Mouse (Mus musculus): Measurements from ENCODE around the gene Nme1. TPM values are rescaled to one million over a fixed set of nuclear protein-coding genes. Genes with fewer than 3 reads are reported as not detected.
"Not testable (repeated sequence)": the region's sequence is repeated elsewhere in the genome, so short reads cannot be mapped to it uniquely, and the experiment has no call there.

The Nme1 gene
- polyA plus RNA-seq, 1 experiment from 2014 or later: 172 TPM

DNA sequence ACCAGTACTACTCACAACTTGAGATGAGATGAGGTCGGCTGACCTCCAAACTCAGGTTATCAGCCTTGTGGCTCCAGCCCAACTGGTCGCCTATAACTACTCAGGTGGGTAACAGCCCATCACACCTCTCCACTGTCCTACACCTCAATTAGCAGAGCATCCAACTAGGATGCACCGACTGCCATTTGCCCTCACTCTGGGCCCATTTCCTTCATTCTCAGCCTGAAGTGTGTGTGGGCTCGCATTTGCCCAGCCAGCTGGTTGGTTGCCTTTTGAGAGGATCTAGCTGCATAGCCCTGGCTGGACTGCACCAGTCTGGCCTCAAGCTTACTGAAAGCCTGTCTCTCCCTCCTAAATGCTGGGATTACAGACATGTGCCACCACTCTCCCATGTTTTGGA, 10.6 kb downstream of the Nme1 start:
- Histone ChIP-seq H3K9me3 (replicated peaks) (no peaks in the 10 kb centered on the region), H3K36me3 (peaks cover 67% of the 10 kb centered on the region), H3K9ac (no peak overlapping the region), H3K4me2 (no peak overlapping the region), H3K4me1 (peaks cover 30% of the 10 kb centered on the region), H3K4me3 (replicated peaks) (no peak overlapping the region), H3K27me3 (no peaks in the 10 kb centered on the region), H3K27ac (no peak overlapping the region)
- no peak for ATAC-seq (replicated peaks; ENCODE audit: low FRiP score)
- WGBS: 65% methylated on average over 4 of the region's 4 CpGs

DNA sequence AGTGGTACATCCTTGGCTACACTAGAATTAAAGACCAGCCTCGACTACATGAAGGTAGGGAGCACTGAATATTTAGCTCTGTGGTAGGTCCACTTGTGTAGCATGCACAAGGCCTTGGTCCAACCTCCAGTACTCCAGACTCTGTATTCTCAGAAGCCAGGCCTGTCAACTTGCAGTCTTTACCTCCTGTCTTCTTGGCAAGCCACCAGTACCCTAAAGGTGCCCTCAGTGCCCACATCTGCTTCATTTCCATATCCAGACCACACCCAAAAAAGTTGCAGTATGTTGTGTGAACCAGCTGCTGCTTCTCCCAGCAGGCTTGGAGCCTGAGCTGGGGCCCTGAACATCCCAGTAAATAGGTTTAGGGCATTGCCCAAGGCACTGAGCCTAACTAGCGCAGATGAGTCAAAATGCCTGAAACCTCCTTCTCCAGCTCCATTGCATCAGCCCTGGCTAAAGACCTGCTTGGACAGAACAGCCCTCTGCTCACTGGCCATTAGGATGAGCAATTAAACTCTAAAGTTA, 11.2 kb downstream of the Nme1 start:
- H3K36me3 ChIP-seq: peaks cover 66% of the 10 kb centered on the region
- ATAC-seq (replicated peaks; ENCODE audit: low FRiP score): no peak
- H3K27ac ChIP-seq: no peak overlapping the region
- no peak overlapping the region for H3K9ac ChIP-seq
- H3K9me3 ChIP-seq (replicated peaks): no peaks in the 10 kb centered on the region
- H3K4me3 ChIP-seq (replicated peaks): no peak overlapping the region
- no peak overlapping the region for H3K4me2 ChIP-seq
- peaks cover 37% of the 10 kb centered on the region for H3K4me1 ChIP-seq
- no peaks in the 10 kb centered on the region for H3K27me3 ChIP-seq
- 85% methylated on average over 2 of the region's 2 CpGs for WGBS

DNA sequence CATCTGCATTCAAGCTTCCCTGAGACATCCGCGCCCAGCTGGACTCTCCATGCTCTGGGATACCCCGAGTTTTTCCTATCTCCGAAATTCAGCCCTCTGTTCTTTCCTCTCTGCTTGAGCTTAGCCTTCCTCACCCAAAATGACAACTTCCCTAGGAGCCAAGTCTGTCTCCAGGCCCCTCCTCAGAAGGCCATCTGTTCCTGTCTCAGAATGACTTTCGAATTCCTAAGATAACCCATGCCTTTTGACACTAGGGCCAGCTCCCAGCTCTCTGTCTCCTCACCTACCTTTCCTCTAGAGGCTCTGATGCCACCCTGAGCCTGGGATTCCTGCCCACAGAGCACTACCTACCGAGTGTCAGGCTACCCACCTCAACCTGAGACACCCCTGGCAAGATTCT, 12.2 kb downstream of the Nme1 start, which contains the start of gene Nme2:
Gene Nme2, minus strand, starts transcription at position 101 of the 400 bp plus-strand sequence.
- peak within 1 kb of the TSS; percentile 87 for H3K4me2 ChIP-seq
- H3K27me3 ChIP-seq: no peaks in the 10 kb centered on the region
- WGBS: under 1% methylated on average over 6 of the region's 6 CpGs
- H3K9ac ChIP-seq: peak within 1 kb of the TSS; percentile 71
- H3K36me3 ChIP-seq: peaks cover 68% of the 10 kb centered on the region
- H3K4me1 ChIP-seq: peaks cover 40% of the 10 kb centered on the region
- H3K9me3 ChIP-seq (replicated peaks): no peaks in the 10 kb centered on the region
- peak within 1 kb of the TSS; percentile 95 for H3K27ac ChIP-seq
- ATAC-seq (replicated peaks; ENCODE audit: low FRiP score): peak; percentile 17; the same call in 1 of the 2 replicates
- H3K4me3 ChIP-seq (replicated peaks): peak within 1 kb of the TSS; percentile 72

DNA sequence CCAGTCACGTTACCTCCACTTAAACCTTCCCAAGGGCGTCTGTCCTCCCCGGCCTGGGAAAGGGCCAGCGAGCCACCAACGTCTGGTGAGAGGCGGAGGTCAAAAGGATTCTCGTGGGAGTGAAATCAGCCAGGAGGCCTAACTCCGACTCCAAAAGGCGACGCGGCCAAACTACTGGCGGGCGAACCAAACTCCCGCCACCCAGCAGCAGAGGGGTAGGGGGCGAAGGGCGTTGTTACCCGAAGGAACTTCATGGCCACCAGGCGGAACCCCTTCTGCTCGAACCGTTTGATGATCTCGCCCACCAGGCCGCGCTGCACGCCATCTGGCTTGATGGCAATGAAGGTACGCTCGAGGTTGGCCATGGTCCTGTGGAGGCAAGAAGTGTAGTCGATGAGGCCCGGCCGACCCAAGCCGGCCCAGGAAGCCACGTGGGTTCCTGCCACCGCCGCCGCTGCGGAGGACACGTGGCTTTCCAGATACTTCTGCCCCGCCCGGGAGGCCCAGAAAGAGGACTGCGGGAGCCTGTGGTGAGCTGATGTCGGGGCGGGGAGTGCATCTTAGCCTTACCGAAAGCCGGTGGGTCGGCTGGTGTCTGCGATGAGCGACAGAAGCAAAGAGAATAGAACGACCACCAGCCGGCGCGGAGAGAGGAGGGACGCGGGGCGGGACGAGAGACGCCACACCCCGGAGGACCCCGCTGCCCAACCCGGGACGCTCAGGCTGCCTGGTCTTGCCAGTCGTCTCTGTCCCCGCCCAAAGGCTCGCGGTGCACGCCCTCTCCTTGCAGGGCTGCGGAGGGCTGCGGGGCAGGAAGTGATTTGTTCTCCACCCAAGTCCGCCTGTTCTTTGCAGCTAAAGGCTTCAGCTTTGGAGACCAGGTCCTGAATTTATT, 12.8 kb downstream of the Nme1 start:
- WGBS: under 1% methylated on average over 67 of the region's 67 CpGs
- Histone ChIP-seq H3K4me1 (peaks cover 40% of the 10 kb centered on the region), H3K27ac (peak overlapping the region; percentile 95), H3K4me3 (replicated peaks) (peak overlapping the region; percentile 72), H3K27me3 (no peaks in the 10 kb centered on the region), H3K4me2 (peak overlapping the region; percentile 87), H3K9me3 (replicated peaks) (no peaks in the 10 kb centered on the region), H3K9ac (peak overlapping the region; percentile 71), H3K36me3 (peaks cover 68% of the 10 kb centered on the region)
- peak; percentile 98 for ATAC-seq (replicated peaks; ENCODE audit: low FRiP score)

DNA sequence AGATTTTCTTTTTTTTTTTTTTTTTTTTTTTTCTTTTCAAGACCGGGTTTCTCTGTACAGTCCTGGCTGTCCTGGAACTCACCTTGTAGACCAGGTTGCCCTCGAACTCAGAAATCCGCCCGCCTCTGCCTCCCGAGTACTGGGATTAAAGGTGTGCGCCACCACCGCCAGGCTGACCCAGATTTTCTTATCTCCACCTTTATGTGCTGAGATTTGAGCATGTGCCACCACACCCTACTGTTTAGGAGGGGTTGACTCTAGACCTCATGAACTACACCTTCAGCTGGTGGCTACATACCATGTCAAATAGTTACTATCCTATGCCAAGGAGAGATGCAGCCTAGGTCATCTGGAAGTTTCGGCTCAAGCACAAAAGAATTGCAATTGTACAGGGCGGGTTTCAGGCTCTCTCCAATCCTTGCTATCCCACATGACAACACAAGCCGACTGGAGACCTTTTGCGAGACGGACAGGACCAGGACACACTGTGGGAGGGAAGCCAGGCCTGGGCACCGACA, 13.5 kb downstream of the Nme1 start:
- Histone ChIP-seq H3K36me3 (peaks cover 68% of the 10 kb centered on the region), H3K27me3 (no peaks in the 10 kb centered on the region)
- 38% methylated on average over 13 of the region's 13 CpGs for WGBS

DNA sequence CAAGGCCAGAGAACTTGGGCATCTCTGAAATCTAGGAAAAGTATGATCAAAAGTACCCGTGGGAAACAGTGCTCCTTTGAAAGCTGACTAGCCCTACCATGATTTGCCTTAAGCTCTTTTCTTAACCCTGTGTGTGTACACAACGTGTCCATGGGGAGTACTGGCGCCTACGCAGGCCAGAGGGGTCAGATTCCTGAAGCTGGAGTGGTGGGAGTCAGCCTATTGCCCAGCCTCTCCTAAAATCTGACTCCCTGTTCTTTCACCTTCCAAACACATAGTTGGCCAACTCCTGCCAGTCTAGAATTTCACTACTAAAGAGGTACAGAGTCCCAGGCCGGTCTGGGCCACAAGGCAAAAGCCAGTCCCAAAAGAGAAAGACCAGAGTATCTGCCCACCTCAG, 15.9 kb downstream of the Nme1 start:
- Histone ChIP-seq H3K4me3 (replicated peaks) (peak overlapping the region; percentile 5; the same call in 1 of the 2 replicates), H3K4me2 (peak overlapping the region; percentile 35), H3K9me3 (replicated peaks) (no peaks in the 10 kb centered on the region), H3K27me3 (no peaks in the 10 kb centered on the region), H3K9ac (no peak overlapping the region), H3K36me3 (peaks cover 64% of the 10 kb centered on the region), H3K27ac (peak overlapping the region; percentile 37; the same call in 1 of the 2 replicates), H3K4me1 (peaks cover 41% of the 10 kb centered on the region)
- ATAC-seq (replicated peaks; ENCODE audit: low FRiP score): no peak
- WGBS: 35% methylated on average over 5 of the region's 5 CpGs

More for the DNA sequence above, 13.5 kb downstream of the Nme1 start:
- peaks cover 40% of the 10 kb centered on the region for H3K4me1 ChIP-seq
- H3K4me2 ChIP-seq: peak overlapping the region; percentile 87
- ATAC-seq (replicated peaks; ENCODE audit: low FRiP score): no peak
- peak overlapping the region; percentile 72 for H3K4me3 ChIP-seq (replicated peaks)
- H3K9ac ChIP-seq: peak overlapping the region; percentile 71
- peak overlapping the region; percentile 95 for H3K27ac ChIP-seq
- no peaks in the 10 kb centered on the region for H3K9me3 ChIP-seq (replicated peaks)

DNA sequence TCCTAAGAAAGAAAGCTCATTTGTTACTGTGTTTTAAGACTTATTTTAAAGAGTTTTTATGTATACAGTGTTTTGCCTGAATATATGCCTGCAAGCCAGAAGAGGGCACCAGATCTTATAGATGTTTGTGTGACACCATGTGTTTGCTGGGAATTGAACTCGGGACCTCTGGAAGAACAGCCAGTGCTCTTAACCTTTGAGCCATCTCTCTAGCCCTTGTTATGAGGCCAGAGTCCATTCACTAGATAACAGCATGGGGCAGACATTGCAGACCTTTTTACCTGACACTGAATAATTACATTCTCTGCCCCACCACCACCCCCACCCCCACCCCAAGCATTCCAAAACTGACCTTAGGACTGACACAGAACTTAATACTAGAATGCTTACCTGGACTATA, 18.3 kb downstream of the Nme1 start:
- peaks cover 63% of the 10 kb centered on the region for H3K36me3 ChIP-seq
- no peak overlapping the region for H3K9ac ChIP-seq
- H3K27ac ChIP-seq: no peak overlapping the region
- H3K4me3 ChIP-seq (replicated peaks): no peak overlapping the region
- ATAC-seq (replicated peaks; ENCODE audit: low FRiP score): no peak
- H3K27me3 ChIP-seq: no peaks in the 10 kb centered on the region
- no peak overlapping the region for H3K4me2 ChIP-seq
- 97% methylated on average over 1 of the region's 1 CpGs for WGBS
- H3K9me3 ChIP-seq (replicated peaks): no peaks in the 10 kb centered on the region
- H3K4me1 ChIP-seq: peaks cover 35% of the 10 kb centered on the region

DNA sequence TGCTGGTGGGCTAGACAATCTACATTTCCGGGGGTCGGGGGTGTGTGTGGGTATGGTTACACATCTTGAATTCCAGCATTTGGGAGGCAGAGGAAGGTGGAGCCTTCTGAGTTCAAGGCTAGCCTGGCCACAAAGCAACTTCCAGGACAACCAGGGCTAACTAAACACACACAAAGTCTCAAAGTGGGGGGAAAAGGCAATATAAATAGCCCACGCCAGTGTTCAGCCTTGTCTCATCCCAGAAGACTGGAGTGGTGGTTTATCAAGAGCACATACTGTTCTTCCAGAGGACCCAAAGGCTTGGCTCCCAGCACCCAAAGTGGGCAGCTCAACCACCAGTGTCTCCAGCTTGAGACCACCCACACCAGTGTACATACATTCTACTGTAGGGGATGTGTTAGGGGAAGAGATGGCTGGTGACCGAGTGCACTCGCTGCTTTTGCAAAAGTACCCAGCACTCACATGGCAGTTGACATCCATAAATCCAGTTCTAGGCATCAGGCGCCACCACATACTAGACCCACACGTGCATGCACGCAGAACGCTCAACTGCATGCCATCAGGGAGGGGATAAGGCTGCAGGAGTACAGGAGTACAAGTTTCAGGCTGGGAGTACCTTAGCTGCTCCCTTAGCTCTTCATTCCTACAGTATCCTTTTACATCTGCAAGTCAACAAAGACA, 19.3 kb downstream of the Nme1 start:
- no peak overlapping the region for H3K27ac ChIP-seq
- peaks cover 28% of the 10 kb centered on the region for H3K4me1 ChIP-seq
- no peak for ATAC-seq (replicated peaks; ENCODE audit: low FRiP score)
- H3K4me2 ChIP-seq: no peak overlapping the region
- peaks cover 62% of the 10 kb centered on the region for H3K36me3 ChIP-seq
- H3K9ac ChIP-seq: no peak overlapping the region
- H3K4me3 ChIP-seq (replicated peaks): no peak overlapping the region
- 82% methylated on average over 9 of the region's 9 CpGs for WGBS
- no peaks in the 10 kb centered on the region for H3K27me3 ChIP-seq
- H3K9me3 ChIP-seq (replicated peaks): no peaks in the 10 kb centered on the region

DNA sequence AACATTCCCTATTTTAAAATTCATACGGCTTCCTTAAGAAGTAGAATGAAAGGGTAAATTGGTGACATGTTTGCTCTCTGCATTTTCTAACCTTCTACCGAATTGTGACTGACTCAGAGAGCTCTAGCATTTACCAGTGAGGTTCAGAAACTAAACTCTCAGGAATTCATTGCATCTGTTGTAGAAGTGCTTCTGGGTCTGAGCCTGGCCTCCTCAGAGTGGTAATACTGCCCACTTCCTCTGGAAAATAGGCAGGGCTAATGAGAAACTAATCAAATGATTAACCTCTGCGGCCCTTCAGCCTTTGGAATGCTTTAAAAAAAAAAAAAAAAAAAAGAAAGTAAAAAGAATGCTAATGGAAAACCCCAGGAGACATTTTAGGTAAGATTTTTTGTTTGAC, 23.3 kb downstream of the Nme1 start:
- ATAC-seq (replicated peaks; ENCODE audit: low FRiP score): no peak
- Histone ChIP-seq H3K9ac (no peak overlapping the region), H3K27ac (no peak overlapping the region), H3K36me3 (peaks cover 40% of the 10 kb centered on the region), H3K4me3 (replicated peaks) (no peak overlapping the region), H3K9me3 (replicated peaks) (no peaks in the 10 kb centered on the region), H3K27me3 (no peaks in the 10 kb centered on the region), H3K4me1 (0 out of 2 replicates have a peak, but pooled peaks cover 5% of the 10 kb centered on the region), H3K4me2 (no peak overlapping the region)
- WGBS: 60% methylated on average over 3 of the region's 3 CpGs

DNA sequence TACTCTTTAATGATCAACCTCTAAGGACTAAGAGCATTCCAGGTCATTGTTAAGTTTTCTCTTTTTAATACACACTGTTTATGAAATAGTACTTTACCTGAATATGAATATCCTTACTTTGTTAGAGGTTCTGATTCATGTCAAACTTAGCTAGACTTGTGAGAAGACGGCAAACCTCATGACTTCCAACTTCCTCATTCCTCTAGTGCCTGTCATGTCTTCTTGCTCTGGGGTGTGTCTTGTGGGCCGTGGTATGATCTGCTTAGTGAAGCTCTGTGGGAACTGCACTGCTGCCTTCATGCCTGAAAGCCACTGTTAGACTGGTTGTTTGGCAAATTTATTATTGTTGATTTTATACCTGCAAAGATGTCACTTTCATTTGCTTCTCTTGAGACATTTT, 27.4 kb downstream of the Nme1 start:
- no peaks in the 10 kb centered on the region for H3K27me3 ChIP-seq
- H3K4me2 ChIP-seq: no peak overlapping the region
- WGBS: 83% methylated on average over 2 of the region's 2 CpGs
- H3K4me1 ChIP-seq: no peaks in the 10 kb centered on the region
- no peak overlapping the region for H3K9ac ChIP-seq
- H3K36me3 ChIP-seq: peaks cover 54% of the 10 kb centered on the region
- no peak overlapping the region for H3K4me3 ChIP-seq (replicated peaks)
- H3K27ac ChIP-seq: no peak overlapping the region
- no peaks in the 10 kb centered on the region for H3K9me3 ChIP-seq (replicated peaks)
- no peak for ATAC-seq (replicated peaks; ENCODE audit: low FRiP score)

DNA sequence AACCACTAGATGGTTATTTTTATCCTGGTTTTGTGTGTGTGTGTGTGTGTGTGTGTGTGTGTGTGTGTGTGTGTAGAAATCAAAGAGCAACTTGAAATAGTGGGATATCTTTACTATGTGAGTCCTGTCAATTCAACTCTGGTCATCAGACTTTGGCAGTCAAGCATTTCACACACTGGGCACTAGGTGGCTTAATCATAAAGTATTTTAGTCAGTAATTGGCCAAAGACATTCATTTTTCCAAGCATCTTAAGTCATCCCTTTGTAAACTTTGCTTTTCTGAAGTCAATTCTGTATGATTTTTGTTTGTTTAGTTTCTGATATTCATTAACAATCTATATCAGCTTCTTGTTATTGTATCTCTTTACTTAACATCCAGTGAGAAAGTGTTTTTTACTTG, 39.2 kb downstream of the Nme1 start:
- H3K36me3 ChIP-seq: peaks cover 82% of the 10 kb centered on the region

DNA sequence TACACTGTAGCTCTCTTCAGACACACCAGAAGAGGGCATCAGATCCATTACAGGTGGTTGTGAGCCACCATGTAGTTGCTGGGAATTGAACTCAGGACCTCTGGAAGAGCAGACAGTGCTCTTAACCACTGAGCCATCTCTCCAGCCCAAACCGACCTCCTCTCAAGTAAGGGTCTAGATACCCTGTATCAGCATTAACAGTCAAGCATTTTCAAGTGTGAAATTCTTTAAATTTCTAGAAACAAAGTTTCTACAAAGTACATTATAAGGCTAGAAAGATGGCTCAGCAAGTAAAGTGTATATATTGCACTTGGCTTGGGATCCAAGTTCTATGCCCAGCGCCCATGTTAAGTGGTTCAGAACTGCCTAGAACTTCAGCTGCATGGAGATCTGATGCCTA, 53.3 kb downstream of the Nme1 start:
- not testable (repeated sequence) for H3K4me3 ChIP-seq (replicated peaks); H3K9ac ChIP-seq; H3K4me1 ChIP-seq; ATAC-seq (replicated peaks; ENCODE audit: low FRiP score); H3K4me2 ChIP-seq; H3K27me3 ChIP-seq; H3K27ac ChIP-seq; H3K9me3 ChIP-seq (replicated peaks)
- peaks cover 86% of the 10 kb centered on the region for H3K36me3 ChIP-seq
- 91% methylated on average over 2 of the region's 2 CpGs for WGBS

More for the DNA sequence above, 39.2 kb downstream of the Nme1 start:
- H3K27ac ChIP-seq: no peak overlapping the region
- no peak for ATAC-seq (replicated peaks; ENCODE audit: low FRiP score)
- H3K9me3 ChIP-seq (replicated peaks): no peaks in the 10 kb centered on the region
- no peak overlapping the region for H3K4me2 ChIP-seq
- H3K27me3 ChIP-seq: no peaks in the 10 kb centered on the region
- H3K4me3 ChIP-seq (replicated peaks): no peak overlapping the region
- H3K4me1 ChIP-seq: no peaks in the 10 kb centered on the region
- H3K9ac ChIP-seq: no peak overlapping the region

Data from kidney, embryonic 15.5 days (tissue).